Mouse (Mus musculus) fibroblast of lung, adult 2 months (primary cell): Measurements from ENCODE around the gene 2310033P09Rik.

Experiments used
- DNase-seq: peaks from one replicate; pipeline ENCODE4 v3.0.0-alpha.2; 2011; ENCODE audit warnings: low read depth

Gene 2310033P09Rik

GRCm38 (mm10) chr11:59208153-59208831, at the start of gene 2310033P09Rik:
2310033P09Rik (plus strand) TSS chr11:59208321.
- DNase-seq = peak; percentile 92

GRCm38 (mm10) chr11:59159099-59159498, 49.0 kb upstream of the 2310033P09Rik start:
- DNase-seq = no peak

GRCm38 (mm10) chr11:59159558-59159957, 48.6 kb upstream of the 2310033P09Rik start:
- DNase-seq = no peak

GRCm38 (mm10) chr11:59161398-59161797, 46.7 kb upstream of the 2310033P09Rik start:
- DNase-seq = no peak

GRCm38 (mm10) chr11:59162443-59163254, 45.5 kb upstream of the 2310033P09Rik start:
- DNase-seq = no peak

- DNase-seq = peak; percentile 97
These were observed 44.6 kb upstream of the 2310033P09Rik start, which contains the start of gene Iba57 for GRCm38 (mm10) chr11:59163255-59164236. Iba57 (minus strand) TSS chr11:59163739.

- no peak for DNase-seq
These were observed 43.7 kb upstream of the 2310033P09Rik start for GRCm38 (mm10) chr11:59164384-59164783.

GRCm38 (mm10) chr11:59165616-59166241, 42.4 kb upstream of the 2310033P09Rik start:
- no peak for DNase-seq

DNA sequence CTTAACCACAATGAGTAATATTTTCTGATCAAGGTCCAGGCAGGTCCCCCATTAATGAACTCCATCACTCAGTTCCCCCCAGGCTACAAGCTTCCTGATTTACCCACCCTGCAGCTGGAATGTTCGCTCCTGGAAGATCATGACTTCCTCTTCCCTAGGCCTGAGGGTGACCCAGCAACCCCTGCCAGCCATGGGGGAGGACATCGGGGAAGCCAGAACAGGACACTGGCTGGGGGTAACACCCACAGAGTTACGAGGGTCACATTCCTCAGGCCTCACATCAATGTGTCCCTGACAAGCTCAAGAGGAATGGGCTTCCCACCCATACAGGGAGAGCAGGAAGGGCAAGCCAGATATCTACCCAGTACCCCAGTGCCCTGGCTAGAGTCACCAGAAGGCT, 38.3 kb upstream of the 2310033P09Rik start:
- no peak for DNase-seq

DNA sequence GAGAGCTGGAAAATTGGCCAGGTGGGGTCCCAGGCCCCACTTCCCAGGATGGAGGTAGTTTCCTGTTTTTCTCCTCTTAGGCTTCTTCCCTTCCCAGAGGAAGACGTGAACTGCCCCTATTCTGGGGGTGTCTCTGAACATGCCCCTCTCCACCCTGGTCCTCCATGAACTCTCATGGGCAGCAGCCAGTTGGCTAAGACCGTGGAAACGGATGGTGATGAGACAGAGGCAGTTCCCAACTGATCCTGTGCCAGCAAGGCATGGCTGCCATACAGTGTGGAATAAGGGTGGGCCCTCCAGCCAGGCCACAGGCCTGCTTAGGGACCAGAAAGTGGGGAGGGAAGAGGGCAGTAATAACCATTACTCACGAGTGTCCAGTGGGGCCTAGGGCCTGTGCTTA, 37.6 kb upstream of the 2310033P09Rik start:
- DNase-seq = no peak

DNA sequence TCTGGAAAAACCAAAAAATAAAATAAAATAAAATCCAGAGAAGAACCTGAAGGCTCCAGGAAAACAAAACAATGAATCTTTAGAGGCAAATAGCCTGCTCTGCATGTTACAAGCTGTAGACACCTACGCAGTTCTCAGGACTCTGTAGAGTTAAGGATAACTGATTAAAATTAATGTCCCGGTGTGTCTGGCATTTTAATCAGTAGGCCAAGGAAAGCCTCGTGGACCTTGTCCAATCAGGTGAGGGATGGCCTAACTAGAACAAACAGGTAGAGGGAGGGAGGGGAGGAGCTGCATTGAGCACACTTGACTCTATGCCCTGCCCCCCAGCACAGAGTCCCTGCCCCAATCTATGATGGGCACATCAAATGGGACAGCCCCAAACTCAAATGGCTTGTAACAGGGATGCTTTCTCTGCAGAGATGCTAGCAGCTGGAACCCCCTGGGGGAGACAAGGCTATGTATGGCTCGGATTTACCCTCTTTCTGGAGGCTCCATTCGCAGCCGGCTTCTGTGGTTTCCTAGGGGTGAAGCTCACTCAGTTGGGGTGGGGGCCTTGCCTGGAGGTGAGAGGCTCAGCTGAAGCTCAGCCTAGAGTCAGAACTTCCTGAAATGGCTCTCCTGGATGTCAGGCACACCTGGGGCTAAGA, 33.8 kb upstream of the 2310033P09Rik start:
- no peak for DNase-seq

GRCm38 (mm10) chr11:59176475-59176874, 31.6 kb upstream of the 2310033P09Rik start:
- no peak for DNase-seq

DNA sequence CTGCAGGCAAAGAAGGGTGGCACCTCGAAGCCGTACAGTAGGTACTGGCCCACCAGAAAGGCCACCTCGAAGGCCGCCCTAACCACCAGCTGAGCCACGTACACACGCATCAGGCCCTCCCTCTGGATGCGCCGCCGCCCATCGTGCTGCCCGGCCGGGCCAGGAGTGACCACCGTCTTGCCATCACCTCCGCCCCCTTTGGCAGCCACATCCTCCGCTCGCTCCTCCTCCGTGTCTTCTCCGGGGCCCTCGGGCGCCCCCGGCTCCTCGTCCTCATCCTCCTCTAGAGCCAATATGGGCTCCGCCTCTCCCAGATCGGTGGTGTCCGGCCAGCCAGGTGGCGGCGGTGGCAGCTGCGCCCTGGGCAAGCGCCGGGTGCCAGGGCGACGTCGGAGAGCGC, 31.2 kb upstream of the 2310033P09Rik start:
- DNase-seq = no peak

GRCm38 (mm10) chr11:59182864-59183331, 25.2 kb upstream of the 2310033P09Rik start, which contains the start of gene Gjc2:
Gjc2 (minus strand) TSS chr11:59183213.
- DNase-seq = no peak

- DNase-seq = no peak
These were observed 24.3 kb upstream of the 2310033P09Rik start for GRCm38 (mm10) chr11:59183821-59184220.

DNA sequence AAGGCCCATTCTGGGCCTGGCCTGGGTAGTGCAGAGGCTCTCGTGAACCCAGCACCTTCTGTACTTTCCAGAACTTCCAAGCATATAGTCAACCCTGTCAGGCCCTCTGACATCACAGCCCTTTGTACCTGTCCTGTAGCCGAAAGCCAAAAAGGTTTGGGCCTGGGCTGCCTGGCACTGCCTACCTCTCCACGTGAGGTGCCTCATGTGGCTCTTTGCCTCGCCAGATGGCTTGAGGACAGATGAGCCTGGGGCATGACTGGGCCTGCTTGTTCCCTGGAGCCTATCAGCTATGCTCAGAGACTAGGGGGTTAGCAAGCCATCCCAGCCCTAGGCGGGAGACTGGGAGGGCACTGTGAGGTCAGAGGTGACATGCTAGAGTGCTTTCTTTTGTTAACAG, 22.6 kb upstream of the 2310033P09Rik start:
- DNase-seq = no peak

GRCm38 (mm10) chr11:59187706-59188105, 20.4 kb upstream of the 2310033P09Rik start:
- DNase-seq = no peak

DNA sequence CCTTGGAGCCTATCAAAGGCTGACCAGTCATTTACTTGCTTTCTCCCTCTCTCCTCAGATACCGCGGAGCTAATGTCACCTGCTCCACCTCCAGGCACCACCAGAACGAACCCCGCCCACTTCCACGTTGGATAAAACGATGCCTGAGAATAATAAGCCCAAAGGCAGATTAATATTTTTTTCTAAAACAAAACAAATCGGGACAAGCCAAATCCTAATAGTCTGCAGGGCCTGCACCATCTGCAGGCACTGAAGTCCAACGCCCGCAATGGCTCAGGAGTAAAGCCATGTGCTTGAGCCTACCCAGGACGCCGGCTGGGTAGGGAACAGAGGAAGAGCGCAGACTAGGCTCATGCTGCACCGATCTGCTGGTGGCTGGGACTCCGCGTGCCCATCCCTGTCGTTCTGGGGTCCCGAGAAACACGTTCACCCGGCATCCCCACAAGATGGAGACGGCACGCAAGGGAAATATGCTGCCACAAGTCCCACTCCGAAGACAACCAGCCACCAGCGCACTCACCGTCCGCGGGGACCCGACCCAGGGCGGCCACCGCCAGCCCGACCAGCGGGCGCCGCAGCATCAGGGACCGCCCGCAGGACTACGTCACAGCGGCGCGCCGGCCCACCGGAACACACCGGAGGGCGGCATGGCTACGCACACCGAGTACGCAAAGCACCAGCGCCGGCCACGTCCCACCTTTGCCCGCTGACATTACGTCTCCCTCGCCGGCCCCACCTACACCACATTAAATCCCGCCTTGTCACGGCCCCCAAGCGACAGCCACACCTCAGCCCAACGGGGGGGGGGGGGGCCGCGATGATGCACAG, 16.7 kb upstream of the 2310033P09Rik start:
- DNase-seq = peak; percentile 82

DNA sequence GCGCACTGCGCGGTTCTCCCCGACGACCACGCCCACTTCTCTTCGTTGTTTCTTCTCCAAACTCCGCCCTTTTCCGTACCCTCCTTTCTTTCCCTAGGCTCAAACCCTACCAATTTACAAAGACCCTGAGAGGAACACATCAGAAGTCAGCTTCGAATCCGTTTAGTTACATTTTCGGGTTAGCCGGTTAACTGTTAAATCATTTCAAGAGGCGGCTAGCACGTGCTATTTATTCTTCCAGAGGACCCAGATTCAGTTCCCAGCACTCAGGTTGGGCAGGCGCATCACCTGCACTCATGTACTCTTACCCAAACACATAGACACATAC, 16.1 kb upstream of the 2310033P09Rik start, which contains the start of gene Guk1:
TSS of gene Guk1 (minus strand) at position 154 of the 328 bp plus-strand sequence.
- no peak for DNase-seq

- DNase-seq = no peak
These were observed 11.9 kb upstream of the 2310033P09Rik start for GRCm38 (mm10) chr11:59196230-59196629.
